Mouse (Mus musculus) thymus, adult 2 months (tissue): ENCODE data around the gene Macrod2. TPM values are rescaled to one million over a fixed set of nuclear protein-coding genes. Genes with fewer than 3 reads are reported as not detected.

Experiments
- DNase-seq: peaks from one replicate; pipeline ENCODE4 v3.0.0; 2021
- H3K27ac ChIP-seq: fragments of 200-500 bp; 2 replicates; pipeline ENCODE4 v1.5.1; 2012; ENCODE audit warnings: low read length, control low read depth; ENCODE audit not compliant: control insufficient read depth, insufficient read depth
- H3K27me3 ChIP-seq: fragments of 200-500 bp; 2 replicates; pipeline ENCODE4 v1.6.1; 2012; ENCODE audit warnings: mild to moderate bottlenecking, low read length, moderate library complexity, mixed read lengths; ENCODE audit not compliant: control insufficient read depth, insufficient read depth
- H3K36me3 ChIP-seq: fragments of 200-500 bp; 2 replicates; pipeline ENCODE4 v1.6.1; 2012; ENCODE audit warnings: mild to moderate bottlenecking, low read length, moderate library complexity; ENCODE audit not compliant: control insufficient read depth, insufficient read depth
- H3K4me1 ChIP-seq: fragments of 200-500 bp; replicated peaks from 2 replicates; pipeline ENCODE4 v1.6.1; 2012; ENCODE audit warnings: low read length; ENCODE audit not compliant: control insufficient read depth, insufficient read depth
- H3K4me3 ChIP-seq: fragments of 200-500 bp; 2 replicates; pipeline ENCODE4 v1.5.1; 2012; ENCODE audit warnings: mild to moderate bottlenecking, low read length, control low read depth, moderate library complexity; ENCODE audit not compliant: control insufficient read depth, insufficient read depth
- CTCF ChIP-seq: fragments of 200-500 bp; IDR thresholded peaks from 2 replicates; pipeline ENCODE4 v1.5.1; 2012; ENCODE audit warnings: mild to moderate bottlenecking, control low read depth, low read length, moderate library complexity, borderline replicate concordance; ENCODE audit not compliant: control insufficient read depth, poor library complexity, insufficient read depth; ENCODE audit errors: extremely low read depth
- POLR2A ChIP-seq: fragments of 200-500 bp; IDR thresholded peaks from 2 replicates; pipeline ENCODE4 v1.6.1; 2012; ENCODE audit warnings: mild to moderate bottlenecking, low read length, control low read depth, moderate library complexity; ENCODE audit not compliant: control insufficient read depth, poor library complexity, insufficient read depth; ENCODE audit errors: extremely low read depth
- WGBS: fragments of 180-500 bp; shearing (Covaris S2); methylation state at CpG from one replicate; pipeline ENCODE4 v1.1.7; 2018; 5-methylcytosine and 5-hydroxymethylcytosine counted together
- polyA plus RNA-seq: library from polyadenylated mRNA; depleted of rRNA; stranded (reverse); fragments of >200 nt; gene quantifications from 2 replicates; pipeline ENCODE4 v1.2.3, GENCODE M21; 2012

The Macrod2 gene
- polyA plus RNA-seq, 1 experiment: 2.3 TPM

GRCm38 (mm10) chr2:141861679-141862268 is 1466.7 kb downstream of the Macrod2 start:
- 95% methylated on average over 6 of the region's 6 CpGs for WGBS
- no peak for TF ChIP-seq POLR2A
- no peak for TF ChIP-seq CTCF
- no peak for DNase-seq

GRCm38 (mm10) chr2:141862531-141863265 is 1467.6 kb downstream of the Macrod2 start:
- Histone ChIP-seq H3K4me3 (no peak overlapping the region), H3K27ac (no peak overlapping the region), H3K4me1 (no peaks in the 10 kb centered on the region), H3K36me3 (no peaks in the 10 kb centered on the region), H3K27me3 (no peaks in the 10 kb centered on the region)
- WGBS: 78% methylated on average over 9 of the region's 9 CpGs
- TF ChIP-seq POLR2A: no peak
- no peak for TF ChIP-seq CTCF
- no peak for DNase-seq

More at GRCm38 (mm10) chr2:141861679-141862268, 1466.7 kb downstream of the Macrod2 start:
- H3K27me3 ChIP-seq: no peaks in the 10 kb centered on the region
- no peaks in the 10 kb centered on the region for H3K4me1 ChIP-seq
- H3K36me3 ChIP-seq: no peaks in the 10 kb centered on the region
- no peak overlapping the region for H3K4me3 ChIP-seq
- no peak overlapping the region for H3K27ac ChIP-seq

- TF ChIP-seq POLR2A (no peak), CTCF (no peak)
- DNase-seq: no peak
- Histone ChIP-seq H3K27me3 (no peaks in the 10 kb centered on the region), H3K4me1 (no peaks in the 10 kb centered on the region), H3K36me3 (no peaks in the 10 kb centered on the region), H3K27ac (no peak overlapping the region), H3K4me3 (no peak overlapping the region)
- WGBS: 90% methylated on average over 2 of the region's 2 CpGs
Observed at GRCm38 (mm10) chr2:141863628-141864165, 1468.6 kb downstream of the Macrod2 start.

DNA sequence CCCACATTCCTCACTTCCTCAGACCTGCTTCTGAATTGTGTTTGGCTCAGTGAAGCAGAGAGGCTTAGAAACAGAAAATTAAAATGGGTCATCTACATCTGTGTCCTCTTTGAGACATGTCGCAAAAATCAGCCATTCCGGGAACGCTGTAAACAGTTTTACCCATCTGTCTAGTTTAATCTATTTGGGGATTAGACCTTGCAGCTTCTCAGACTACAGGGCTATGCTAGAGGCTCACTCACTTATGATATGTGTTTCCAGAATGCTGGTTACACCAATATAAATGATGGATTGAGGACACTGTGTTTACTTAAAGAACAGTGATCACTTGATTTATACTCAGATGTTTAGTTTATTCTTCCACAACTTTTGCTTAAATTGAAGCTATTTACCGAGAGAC is 1475.8 kb downstream of the Macrod2 start:
- TF ChIP-seq CTCF (no peak), POLR2A (no peak)
- H3K4me3 ChIP-seq: no peak overlapping the region
- no peak overlapping the region for H3K27ac ChIP-seq
- no peaks in the 10 kb centered on the region for H3K27me3 ChIP-seq
- H3K36me3 ChIP-seq: no peaks in the 10 kb centered on the region
- no peaks in the 10 kb centered on the region for H3K4me1 ChIP-seq
- 97% methylated on average over 4 of the region's 4 CpGs for WGBS
- no peak for DNase-seq

DNA sequence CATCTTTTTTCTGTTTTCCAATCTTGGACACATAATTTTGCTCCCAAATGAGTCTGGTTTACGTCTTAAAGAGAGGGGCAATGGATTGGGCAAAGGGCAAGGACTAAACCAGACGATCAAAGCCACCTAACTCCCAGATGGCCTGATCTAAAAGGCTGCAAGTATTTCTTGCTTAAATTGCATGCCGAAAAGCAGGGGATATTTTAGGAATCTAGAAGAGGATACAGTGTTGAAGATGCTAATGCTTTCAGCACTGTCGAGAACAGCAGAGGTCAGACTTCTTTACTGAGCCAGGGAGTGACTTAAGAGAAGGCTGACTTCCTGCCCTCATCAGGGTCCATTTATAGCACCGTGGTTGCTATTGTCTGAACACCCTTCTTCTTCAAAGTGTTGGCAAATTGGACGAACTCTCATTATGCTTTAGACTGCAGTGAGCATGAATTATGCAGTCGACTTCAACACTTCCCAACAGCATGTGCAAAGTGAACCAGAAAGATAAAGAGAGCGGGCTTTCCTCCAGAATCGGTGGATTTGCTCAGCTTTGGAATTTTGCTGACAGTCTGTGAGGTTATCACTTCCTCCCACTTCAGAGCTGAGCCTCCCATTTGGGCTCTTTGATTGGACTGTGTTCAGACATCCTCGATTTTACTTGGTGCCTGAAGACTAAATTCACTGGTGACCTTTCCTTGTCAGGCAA is 1481.2 kb downstream of the Macrod2 start:
- TF ChIP-seq POLR2A (no peak), CTCF (no peak)
- H3K27me3 ChIP-seq: no peaks in the 10 kb centered on the region
- H3K4me3 ChIP-seq: no peak overlapping the region
- no peak overlapping the region for H3K27ac ChIP-seq
- H3K4me1 ChIP-seq: no peaks in the 10 kb centered on the region
- H3K36me3 ChIP-seq: no peaks in the 10 kb centered on the region
- WGBS: 59% methylated on average over 10 of the region's 10 CpGs
- no peak for DNase-seq

GRCm38 (mm10) chr2:141876958-141877357 is 1481.8 kb downstream of the Macrod2 start:
- H3K4me3 ChIP-seq: no peak overlapping the region
- no peaks in the 10 kb centered on the region for H3K27me3 ChIP-seq
- TF ChIP-seq CTCF (no peak), POLR2A (no peak)
- H3K36me3 ChIP-seq: no peaks in the 10 kb centered on the region
- 97% methylated on average over 2 of the region's 2 CpGs for WGBS
- H3K27ac ChIP-seq: no peak overlapping the region
- no peak for DNase-seq
- no peaks in the 10 kb centered on the region for H3K4me1 ChIP-seq
